Mouse (Mus musculus) small intestine, adult 2 months (tissue): ENCODE results near the gene Cbfa2t3. TPM values are rescaled to one million over a fixed set of nuclear protein-coding genes. Genes with fewer than 3 reads are reported as not detected.
A peak's percentile ranks its signal among the peaks of the same experiment; 100 is the strongest.

Experiments
- H3K27ac ChIP-seq: fragments of 200-500 bp; 2 replicates; pipeline ENCODE4 v1.5.1; 2012; ENCODE audit warnings: low read depth, low read length, control low read depth, inconsistent platforms; ENCODE audit not compliant: insufficient read depth
- H3K27me3 ChIP-seq: fragments of 200-500 bp; 2 replicates; pipeline ENCODE4 v1.6.1; 2012; ENCODE audit warnings: mild to moderate bottlenecking, moderate library complexity, low read length, inconsistent platforms; ENCODE audit not compliant: control insufficient read depth, insufficient read depth
- H3K36me3 ChIP-seq: fragments of 200-500 bp; 2 replicates; pipeline ENCODE4 v1.6.1; 2012; ENCODE audit warnings: mild to moderate bottlenecking, low read length, control low read depth, inconsistent platforms; ENCODE audit not compliant: control insufficient read depth, insufficient read depth
- H3K4me1 ChIP-seq: fragments of 200-500 bp; 2 replicates; pipeline ENCODE4 v1.6.1; 2012; ENCODE audit warnings: low read length, inconsistent platforms, mixed read lengths; ENCODE audit not compliant: control insufficient read depth, insufficient read depth, insufficient read length
- H3K4me3 ChIP-seq: fragments of 200-500 bp; 2 replicates; pipeline ENCODE4 v1.5.1; 2012; ENCODE audit warnings: low read depth, mild to moderate bottlenecking, control low read depth, inconsistent platforms, low read length, moderate library complexity
- CTCF ChIP-seq: fragments of 200-500 bp; IDR thresholded peaks from 2 replicates; pipeline ENCODE4 v1.5.1; 2012; ENCODE audit warnings: low read depth, mild to moderate bottlenecking, control low read depth, inconsistent platforms, low read length, moderate library complexity, mixed read lengths; ENCODE audit not compliant: insufficient replicate concordance, insufficient read length; ENCODE audit errors: extremely low read depth
- POLR2A ChIP-seq: fragments of 200-500 bp; IDR thresholded peaks from 2 replicates; pipeline ENCODE4 v1.6.1; 2012; ENCODE audit warnings: low read depth, mild to moderate bottlenecking, control low read depth, inconsistent platforms, low read length, moderate library complexity
- WGBS: fragments of 180-500 bp; shearing (Covaris S2); methylation state at CpG from one replicate; pipeline ENCODE4 v1.1.7; 2018; 5-methylcytosine and 5-hydroxymethylcytosine counted together
- polyA plus RNA-seq: library from polyadenylated mRNA; depleted of rRNA; stranded (reverse); fragments of >200 nt; gene quantifications from 2 replicates; pipeline ENCODE4 v1.2.3, GENCODE M21; 2012

Gene Cbfa2t3
- polyA plus RNA-seq, 1 experiment = 14.8 TPM

GRCm38 (mm10) chr8:122709340-122710111 is 10.6 kb upstream of the Cbfa2t3 start:
- 28% methylated on average over 26 of the region's 26 CpGs for WGBS
- H3K4me1 ChIP-seq = peaks cover 14% of the 10 kb centered on the region
- H3K27me3 ChIP-seq = no peaks in the 10 kb centered on the region; the same call in 1 of the 2 replicates
- H3K27ac ChIP-seq = no peak overlapping the region
- H3K4me3 ChIP-seq = peak overlapping the region; percentile 13; the same call in 1 of the 2 replicates
- TF ChIP-seq POLR2A (no peak), CTCF (no peak)
- H3K36me3 ChIP-seq = no peaks in the 10 kb centered on the region

GRCm38 (mm10) chr8:122707184-122707583 is 8.3 kb upstream of the Cbfa2t3 start:
- Histone ChIP-seq H3K4me3 (no peak overlapping the region), H3K27ac (no peak overlapping the region), H3K4me1 (peaks cover 14% of the 10 kb centered on the region), H3K27me3 (no peaks in the 10 kb centered on the region; the same call in 1 of the 2 replicates), H3K36me3 (no peaks in the 10 kb centered on the region)
- WGBS = 56% methylated on average over 4 of the region's 4 CpGs
- TF ChIP-seq CTCF = no peak
- no peak for TF ChIP-seq POLR2A

- H3K4me3 ChIP-seq = no peak overlapping the region
- no peak for TF ChIP-seq POLR2A
- no peak for TF ChIP-seq CTCF
- peaks cover 11% of the 10 kb centered on the region for H3K4me1 ChIP-seq
- 52% methylated on average over 12 of the region's 12 CpGs for WGBS
- H3K27me3 ChIP-seq = no peaks in the 10 kb centered on the region; the same call in 1 of the 2 replicates
- H3K36me3 ChIP-seq = no peaks in the 10 kb centered on the region
- H3K27ac ChIP-seq = no peak overlapping the region
Observed at GRCm38 (mm10) chr8:122705901-122706561, 7.1 kb upstream of the Cbfa2t3 start.

- Histone ChIP-seq H3K36me3 (no peaks in the 10 kb centered on the region), H3K4me3 (no peak overlapping the region), H3K27me3 (no peaks in the 10 kb centered on the region; the same call in 1 of the 2 replicates), H3K4me1 (peaks cover 8% of the 10 kb centered on the region), H3K27ac (no peak overlapping the region)
- TF ChIP-seq CTCF (no peak), POLR2A (no peak)
- WGBS = 66% methylated on average over 3 of the region's 3 CpGs
Observed at GRCm38 (mm10) chr8:122704612-122705011, 5.7 kb upstream of the Cbfa2t3 start.

GRCm38 (mm10) chr8:122702957-122703356 is 4.0 kb upstream of the Cbfa2t3 start:
- no peak for TF ChIP-seq CTCF
- TF ChIP-seq POLR2A = no peak
- no peaks in the 10 kb centered on the region for H3K36me3 ChIP-seq
- peaks cover 4% of the 10 kb centered on the region for H3K4me1 ChIP-seq
- WGBS = 80% methylated on average over 6 of the region's 6 CpGs
- H3K27me3 ChIP-seq = no peaks in the 10 kb centered on the region
- peak overlapping the region; percentile 44; the same call in 1 of the 2 replicates for H3K27ac ChIP-seq
- H3K4me3 ChIP-seq = no peak overlapping the region

GRCm38 (mm10) chr8:122702301-122702941 is 3.5 kb upstream of the Cbfa2t3 start:
- peak overlapping the region; percentile 44 for H3K27ac ChIP-seq
- peaks cover 4% of the 10 kb centered on the region for H3K4me1 ChIP-seq

GRCm38 (mm10) chr8:122701441-122702185 is 2.7 kb upstream of the Cbfa2t3 start:
- WGBS = 59% methylated on average over 12 of the region's 12 CpGs
- Histone ChIP-seq H3K4me1 (peaks cover 4% of the 10 kb centered on the region), H3K27me3 (no peaks in the 10 kb centered on the region), H3K36me3 (no peaks in the 10 kb centered on the region), H3K4me3 (no peak overlapping the region), H3K27ac (peak overlapping the region; percentile 39)
- TF ChIP-seq POLR2A (no peak), CTCF (no peak)

More at GRCm38 (mm10) chr8:122702301-122702941, 3.5 kb upstream of the Cbfa2t3 start:
- Histone ChIP-seq H3K27me3 (no peaks in the 10 kb centered on the region), H3K36me3 (no peaks in the 10 kb centered on the region), H3K4me3 (no peak overlapping the region)
- TF ChIP-seq POLR2A = no peak
- TF ChIP-seq CTCF = no peak
- WGBS = 55% methylated on average over 10 of the region's 10 CpGs
